Mouse (Mus musculus) CH12.LX (cell line): ENCODE data around the gene Wfdc6b.

Source experiments
- IRF4 ChIP-seq: IDR thresholded peaks from 2 replicates; pipeline ENCODE4 v1.6.1; 2014; ENCODE audit warnings: low read depth, mild to moderate bottlenecking, inconsistent platforms, low read length, improper control_type of control experiment
- MXI1 ChIP-seq: IDR thresholded peaks from 2 replicates; pipeline ENCODE4 v1.6.1; 2011; ENCODE audit warnings: mild to moderate bottlenecking, low read depth, low read length, improper control_type of control experiment
- POLR2AphosphoS2 ChIP-seq: IDR thresholded peaks from 2 replicates; pipeline ENCODE4 v1.6.1; 2011; ENCODE audit warnings: low read depth, low read length, improper control_type of control experiment

DNA sequence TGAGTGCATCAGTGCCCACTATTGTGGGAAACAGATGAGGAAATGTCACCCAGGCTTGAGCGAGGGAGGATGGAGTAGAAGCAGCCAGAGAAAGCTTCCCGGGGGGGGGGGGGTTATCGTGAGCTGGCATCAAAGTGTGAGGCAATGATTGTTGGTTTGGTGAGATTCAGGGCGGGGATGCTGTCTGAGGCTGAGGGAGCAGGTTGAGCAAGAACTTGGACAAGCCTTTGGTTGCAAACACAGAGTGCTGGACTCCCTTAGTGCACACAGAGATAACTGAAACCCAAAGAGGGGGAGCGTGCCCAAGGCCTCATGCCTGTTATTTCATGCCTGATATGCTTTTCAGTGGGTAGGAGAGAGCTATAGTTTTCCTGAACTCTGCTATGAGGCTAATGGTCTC lies 45.9 kb upstream of the Wfdc6b start:
- no peak for TF ChIP-seq IRF4
- TF ChIP-seq POLR2AphosphoS2: no peak
- no peak for TF ChIP-seq MXI1
